Mouse (Mus musculus): ENCODE measurements around the gene Etl4. TPM values are rescaled to one million over a fixed set of nuclear protein-coding genes. Genes with fewer than 3 reads are reported as not detected.
A peak's percentile ranks its signal among the peaks of the same experiment; 100 is the strongest.
"Not testable (repeated sequence)": the region's sequence is repeated elsewhere in the genome, so short reads cannot be mapped to it uniquely, and the experiment has no call there.

Etl4 gene
- polyA plus RNA-seq, 1 experiment from 2014 or later, result 10.8 TPM

DNA sequence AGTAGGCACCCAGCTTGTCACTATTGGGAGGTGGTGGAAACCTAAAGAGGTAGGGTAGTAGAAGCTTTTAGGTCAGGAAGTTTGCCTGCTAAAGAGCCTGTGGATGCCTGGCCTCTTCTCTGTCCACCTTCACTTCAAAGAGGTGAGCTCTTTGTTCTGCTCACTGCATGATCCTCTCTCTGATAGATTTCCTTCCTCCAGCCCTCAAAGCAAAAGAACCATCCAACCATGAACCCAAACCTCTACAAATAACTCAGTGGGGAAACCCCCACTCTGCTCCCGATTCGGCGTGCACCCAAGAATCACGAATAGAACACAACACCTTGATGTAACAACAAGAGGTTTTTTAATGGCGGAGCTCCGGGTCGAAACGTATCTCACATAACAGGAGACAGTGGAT lies 471.3 kb downstream of the Etl4 start:
- WGBS, result 90% methylated on average over 4 of the region's 8 CpGs
- not testable (repeated sequence) for H3K36me3 ChIP-seq (ENCODE audit: control insufficient read depth, insufficient read depth); H3K9me3 ChIP-seq (replicated peaks; ENCODE audit: control insufficient read depth, low read length); H3K27ac ChIP-seq (ENCODE audit: low read length); H3K4me2 ChIP-seq (ENCODE audit: low read depth, low read length); H3K27me3 ChIP-seq (ENCODE audit: control insufficient read depth, insufficient read depth, low read length); H3K9ac ChIP-seq (ENCODE audit: low read length); ATAC-seq (replicated peaks; ENCODE audit: extremely low read depth, insufficient read depth, low FRiP score); H3K4me1 ChIP-seq (ENCODE audit: control insufficient read depth, insufficient read depth, low read length); H3K4me3 ChIP-seq (ENCODE audit: low read length)

DNA sequence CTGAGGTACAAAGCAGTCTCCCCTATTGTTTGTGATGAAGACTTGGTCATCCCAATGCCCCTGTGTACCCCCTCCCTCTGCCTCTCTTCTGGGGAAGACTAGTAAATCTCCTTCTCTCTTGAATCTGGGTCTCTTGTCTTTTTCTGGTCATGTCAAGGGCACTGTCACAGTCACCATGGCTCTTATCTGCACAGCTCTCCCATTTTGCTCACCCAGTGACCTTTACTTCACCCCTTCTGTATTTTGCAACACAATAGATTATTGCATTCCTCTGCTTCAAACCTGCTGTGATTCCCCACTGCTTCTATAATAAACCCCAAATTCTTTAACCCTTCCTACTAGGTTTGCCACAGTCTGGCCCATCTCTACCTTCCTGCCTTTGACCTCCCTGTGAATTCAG lies 484.5 kb downstream of the Etl4 start:
- Histone ChIP-seq H3K9me3 (replicated peaks; ENCODE audit: control insufficient read depth, low read length) (no peaks in the 10 kb centered on the region), H3K4me3 (ENCODE audit: low read length) (no peak overlapping the region), H3K4me1 (ENCODE audit: control insufficient read depth, insufficient read depth, low read length) (peaks cover 22% of the 10 kb centered on the region), H3K36me3 (ENCODE audit: control insufficient read depth, insufficient read depth) (no peaks in the 10 kb centered on the region), H3K9ac (ENCODE audit: low read length) (no peak overlapping the region), H3K27me3 (ENCODE audit: control insufficient read depth, insufficient read depth, low read length) (no peaks in the 10 kb centered on the region), H3K27ac (ENCODE audit: low read length) (peak overlapping the region; percentile 52), H3K4me2 (ENCODE audit: low read depth, low read length) (no peak overlapping the region)
- ATAC-seq (replicated peaks; ENCODE audit: extremely low read depth, insufficient read depth, low FRiP score), result peak; percentile 70

DNA sequence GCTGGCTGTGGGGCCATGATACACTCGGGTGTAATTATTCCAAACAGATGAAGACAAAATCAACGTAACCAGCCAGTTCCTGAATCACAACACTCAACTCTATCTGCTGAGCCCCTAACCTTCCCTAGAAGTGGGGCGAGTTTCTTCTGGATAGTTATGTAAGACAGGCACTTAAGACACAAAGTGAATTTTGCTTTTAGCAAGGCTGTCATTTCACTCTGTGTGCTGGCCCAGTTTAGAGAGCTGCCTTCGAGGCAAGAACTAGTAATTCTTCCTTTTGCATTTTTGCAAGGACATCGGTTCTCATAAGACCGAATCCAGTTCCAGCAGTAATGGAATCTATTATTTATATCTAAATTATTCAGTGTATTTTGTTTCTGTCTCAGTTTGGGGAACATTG lies 487.4 kb downstream of the Etl4 start:
- Histone ChIP-seq H3K27ac (ENCODE audit: low read length) (no peak overlapping the region), H3K27me3 (ENCODE audit: control insufficient read depth, insufficient read depth, low read length) (no peaks in the 10 kb centered on the region), H3K4me2 (ENCODE audit: low read depth, low read length) (no peak overlapping the region), H3K4me3 (ENCODE audit: low read length) (no peak overlapping the region), H3K9me3 (replicated peaks; ENCODE audit: control insufficient read depth, low read length) (no peaks in the 10 kb centered on the region), H3K36me3 (ENCODE audit: control insufficient read depth, insufficient read depth) (no peaks in the 10 kb centered on the region), H3K9ac (ENCODE audit: low read length) (no peak overlapping the region), H3K4me1 (ENCODE audit: control insufficient read depth, insufficient read depth, low read length) (peaks cover 22% of the 10 kb centered on the region)
- WGBS, result 84% methylated on average over 6 of the region's 6 CpGs
- no peak for ATAC-seq (replicated peaks; ENCODE audit: extremely low read depth, insufficient read depth, low FRiP score)

DNA sequence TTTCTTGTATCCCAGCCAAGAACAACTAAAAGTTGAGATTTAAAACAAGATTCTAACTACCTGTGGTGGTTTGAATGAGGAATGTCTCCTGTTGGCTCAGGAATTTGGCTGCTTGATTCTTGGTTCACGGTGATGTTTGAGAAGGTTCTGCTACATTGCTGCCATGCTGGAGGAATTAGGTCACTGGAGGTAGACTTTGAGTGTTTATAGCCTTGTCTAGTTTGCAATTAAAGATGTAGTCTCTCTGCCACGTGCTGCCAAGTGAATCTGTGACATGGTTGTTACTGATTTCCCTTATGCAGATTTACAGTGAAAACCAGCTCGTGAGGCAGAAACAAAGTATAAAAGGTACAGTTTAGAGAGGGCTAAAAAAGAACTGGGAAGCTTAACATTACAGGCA lies 491.0 kb downstream of the Etl4 start:
- Histone ChIP-seq H3K4me1 (ENCODE audit: control insufficient read depth, insufficient read depth, low read length) (peaks cover 6% of the 10 kb centered on the region; the same call in 1 of the 2 replicates), H3K36me3 (ENCODE audit: control insufficient read depth, insufficient read depth) (no peaks in the 10 kb centered on the region), H3K9me3 (replicated peaks; ENCODE audit: control insufficient read depth, low read length) (no peaks in the 10 kb centered on the region), H3K27ac (ENCODE audit: low read length) (no peak overlapping the region), H3K27me3 (ENCODE audit: control insufficient read depth, insufficient read depth, low read length) (no peaks in the 10 kb centered on the region), H3K4me2 (ENCODE audit: low read depth, low read length) (no peak overlapping the region), H3K4me3 (ENCODE audit: low read length) (no peak overlapping the region), H3K9ac (ENCODE audit: low read length) (no peak overlapping the region)
- WGBS, result 66% methylated on average over 3 of the region's 3 CpGs
- no peak for ATAC-seq (replicated peaks; ENCODE audit: extremely low read depth, insufficient read depth, low FRiP score)

DNA sequence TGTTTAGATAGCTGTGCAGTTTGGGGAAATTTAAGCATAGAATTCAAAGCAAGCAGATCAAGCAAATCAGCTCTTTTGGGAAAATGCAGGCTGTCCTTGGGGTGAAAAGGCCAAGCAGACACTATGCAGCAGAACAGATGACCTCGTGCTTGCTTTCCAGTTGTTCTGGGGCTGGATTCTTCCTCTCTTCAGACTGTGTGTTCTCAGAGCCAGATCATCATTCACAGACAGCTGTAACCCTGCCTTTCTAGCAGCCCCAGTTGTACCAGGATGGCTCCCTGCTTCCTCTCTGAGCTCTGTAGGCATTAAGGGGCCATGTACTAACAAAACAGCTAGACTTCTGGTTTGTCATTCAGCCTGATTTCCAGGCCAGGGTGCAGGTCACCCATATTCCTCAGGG lies 494.8 kb downstream of the Etl4 start:
- ATAC-seq (replicated peaks; ENCODE audit: extremely low read depth, insufficient read depth, low FRiP score), result no peak
- Histone ChIP-seq H3K4me3 (ENCODE audit: low read length) (no peak overlapping the region), H3K36me3 (ENCODE audit: control insufficient read depth, insufficient read depth) (no peaks in the 10 kb centered on the region), H3K4me2 (ENCODE audit: low read depth, low read length) (no peak overlapping the region), H3K9ac (ENCODE audit: low read length) (no peak overlapping the region), H3K9me3 (replicated peaks; ENCODE audit: control insufficient read depth, low read length) (no peaks in the 10 kb centered on the region), H3K27ac (ENCODE audit: low read length) (no peak overlapping the region), H3K4me1 (ENCODE audit: control insufficient read depth, insufficient read depth, low read length) (no peaks in the 10 kb centered on the region), H3K27me3 (ENCODE audit: control insufficient read depth, insufficient read depth, low read length) (no peaks in the 10 kb centered on the region)
- WGBS, result 44% methylated on average over 1 of the region's 1 CpGs

DNA sequence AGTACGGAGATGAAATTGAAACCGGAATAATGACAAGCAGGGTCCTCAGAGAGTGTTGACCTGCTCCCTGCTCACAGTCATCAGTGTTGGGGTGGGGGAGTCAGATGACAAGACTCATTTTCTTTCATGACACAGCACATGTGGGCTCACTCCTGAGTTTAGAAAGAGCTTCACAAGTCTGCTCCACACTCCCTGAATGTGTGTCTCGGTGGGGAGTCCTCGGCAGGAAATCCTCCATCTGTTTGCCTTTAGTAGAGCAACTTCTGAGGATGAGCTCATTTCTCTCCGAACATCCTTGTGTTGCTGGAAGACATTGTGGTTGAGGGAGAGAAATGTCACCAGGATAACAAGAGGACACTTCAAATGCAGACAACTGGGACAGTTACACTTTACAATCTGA lies 497.5 kb downstream of the Etl4 start:
- Histone ChIP-seq H3K27me3 (ENCODE audit: control insufficient read depth, insufficient read depth, low read length) (no peaks in the 10 kb centered on the region), H3K4me1 (ENCODE audit: control insufficient read depth, insufficient read depth, low read length) (no peaks in the 10 kb centered on the region), H3K4me3 (ENCODE audit: low read length) (no peak overlapping the region), H3K9me3 (replicated peaks; ENCODE audit: control insufficient read depth, low read length) (no peaks in the 10 kb centered on the region), H3K36me3 (ENCODE audit: control insufficient read depth, insufficient read depth) (no peaks in the 10 kb centered on the region), H3K27ac (ENCODE audit: low read length) (no peak overlapping the region), H3K4me2 (ENCODE audit: low read depth, low read length) (no peak overlapping the region), H3K9ac (ENCODE audit: low read length) (no peak overlapping the region)
- 55% methylated on average over 5 of the region's 5 CpGs for WGBS
- no peak for ATAC-seq (replicated peaks; ENCODE audit: extremely low read depth, insufficient read depth, low FRiP score)

DNA sequence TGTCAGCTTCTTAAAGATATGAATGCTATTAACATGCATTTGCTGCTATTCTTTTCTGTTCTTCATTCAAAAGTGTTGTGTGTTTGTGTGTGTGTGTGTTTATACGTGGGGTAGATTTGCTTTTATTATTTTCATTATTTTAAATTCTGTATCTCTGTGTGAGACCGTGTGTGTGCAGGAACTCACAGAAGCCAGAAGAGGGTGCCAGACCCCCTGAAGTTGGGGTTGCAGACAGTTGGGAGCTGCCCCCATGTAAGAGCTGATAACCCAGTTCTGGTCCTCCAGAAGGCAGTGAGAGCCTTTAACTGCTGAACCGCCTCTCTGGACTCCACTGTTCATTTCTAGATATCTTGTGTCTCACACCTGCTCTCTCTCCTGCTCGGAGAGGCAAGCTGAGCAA lies 505.3 kb downstream of the Etl4 start:
- Histone ChIP-seq H3K36me3 (ENCODE audit: control insufficient read depth, insufficient read depth) (no peaks in the 10 kb centered on the region), H3K27ac (ENCODE audit: low read length) (no peak overlapping the region), H3K4me3 (ENCODE audit: low read length) (no peak overlapping the region), H3K9me3 (replicated peaks; ENCODE audit: control insufficient read depth, low read length) (no peaks in the 10 kb centered on the region), H3K9ac (ENCODE audit: low read length) (no peak overlapping the region), H3K4me1 (ENCODE audit: control insufficient read depth, insufficient read depth, low read length) (no peaks in the 10 kb centered on the region), H3K27me3 (ENCODE audit: control insufficient read depth, insufficient read depth, low read length) (no peaks in the 10 kb centered on the region), H3K4me2 (ENCODE audit: low read depth, low read length) (no peak overlapping the region)
- 81% methylated on average over 4 of the region's 4 CpGs for WGBS
- no peak for ATAC-seq (replicated peaks; ENCODE audit: extremely low read depth, insufficient read depth, low FRiP score)

DNA sequence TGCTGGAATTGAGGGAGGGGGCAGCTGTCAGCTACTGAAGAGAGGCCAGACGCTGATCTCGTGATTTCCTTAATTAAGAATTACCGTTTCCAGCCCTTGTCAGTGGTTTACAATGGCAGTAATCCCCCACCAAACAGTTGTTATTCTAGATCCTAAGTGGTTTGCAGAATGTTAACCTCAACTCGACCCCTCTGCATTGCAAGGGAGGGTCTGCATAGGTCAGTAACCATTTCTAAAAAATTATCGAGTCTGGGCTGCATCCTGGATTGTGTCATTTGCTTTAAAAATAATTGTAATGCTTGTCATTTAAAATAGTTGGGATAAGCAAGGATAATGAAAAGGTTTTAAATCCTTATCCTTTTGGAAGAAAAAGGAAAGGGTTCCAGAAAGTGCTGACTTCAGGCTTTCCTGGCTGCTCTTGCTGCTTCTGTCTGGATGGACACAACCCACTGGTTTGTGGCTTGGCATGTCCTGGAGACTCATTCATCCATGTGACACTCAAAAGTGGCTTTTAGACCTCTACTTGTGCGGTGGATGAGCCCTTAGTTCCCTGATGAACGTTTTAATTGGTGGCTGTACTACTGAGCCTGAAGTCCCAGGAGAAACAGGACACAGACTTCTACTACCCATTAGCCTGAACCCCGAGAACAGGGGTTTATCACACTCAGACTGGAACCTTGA lies 507.5 kb downstream of the Etl4 start:
- ATAC-seq (replicated peaks; ENCODE audit: extremely low read depth, insufficient read depth, low FRiP score), result no peak
- Histone ChIP-seq H3K4me3 (ENCODE audit: low read length) (no peak overlapping the region), H3K4me2 (ENCODE audit: low read depth, low read length) (no peak overlapping the region), H3K36me3 (ENCODE audit: control insufficient read depth, insufficient read depth) (no peaks in the 10 kb centered on the region), H3K9me3 (replicated peaks; ENCODE audit: control insufficient read depth, low read length) (no peaks in the 10 kb centered on the region), H3K4me1 (ENCODE audit: control insufficient read depth, insufficient read depth, low read length) (no peaks in the 10 kb centered on the region), H3K27ac (ENCODE audit: low read length) (no peak overlapping the region), H3K9ac (ENCODE audit: low read length) (no peak overlapping the region), H3K27me3 (ENCODE audit: control insufficient read depth, insufficient read depth, low read length) (no peaks in the 10 kb centered on the region)
- 38% methylated on average over 8 of the region's 8 CpGs for WGBS

DNA sequence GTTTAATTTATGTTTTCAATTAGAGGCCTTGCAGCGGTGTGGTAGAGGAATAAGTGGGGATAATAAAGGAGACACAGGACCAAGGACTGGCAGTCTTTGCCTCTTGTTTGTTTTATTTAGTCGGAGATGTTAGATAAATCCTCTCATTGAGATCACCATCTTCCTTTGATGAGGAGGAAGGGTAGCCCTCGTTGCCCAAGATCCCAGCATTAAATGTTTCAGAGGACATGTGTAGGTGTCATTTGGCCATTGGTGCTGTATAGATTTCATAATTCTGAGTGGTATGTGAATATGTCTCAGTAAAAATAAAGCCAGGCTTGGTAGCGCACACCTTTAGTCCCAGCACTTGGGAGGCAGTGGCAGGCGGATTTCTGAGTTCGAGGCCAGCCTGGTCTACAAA lies 508.4 kb downstream of the Etl4 start:
- 83% methylated on average over 6 of the region's 6 CpGs for WGBS
- ATAC-seq (replicated peaks; ENCODE audit: extremely low read depth, insufficient read depth, low FRiP score), result no peak

More for the DNA sequence above, 508.4 kb downstream of the Etl4 start:
- Histone ChIP-seq H3K9ac (ENCODE audit: low read length) (no peak overlapping the region), H3K4me2 (ENCODE audit: low read depth, low read length) (no peak overlapping the region), H3K4me1 (ENCODE audit: control insufficient read depth, insufficient read depth, low read length) (no peaks in the 10 kb centered on the region), H3K9me3 (replicated peaks; ENCODE audit: control insufficient read depth, low read length) (no peaks in the 10 kb centered on the region), H3K27ac (ENCODE audit: low read length) (no peak overlapping the region), H3K36me3 (ENCODE audit: control insufficient read depth, insufficient read depth) (no peaks in the 10 kb centered on the region), H3K4me3 (ENCODE audit: low read length) (no peak overlapping the region), H3K27me3 (ENCODE audit: control insufficient read depth, insufficient read depth, low read length) (no peaks in the 10 kb centered on the region)
